ENCODE assay signal across 10 mouse cellular contexts in the genomic region with DNA sequence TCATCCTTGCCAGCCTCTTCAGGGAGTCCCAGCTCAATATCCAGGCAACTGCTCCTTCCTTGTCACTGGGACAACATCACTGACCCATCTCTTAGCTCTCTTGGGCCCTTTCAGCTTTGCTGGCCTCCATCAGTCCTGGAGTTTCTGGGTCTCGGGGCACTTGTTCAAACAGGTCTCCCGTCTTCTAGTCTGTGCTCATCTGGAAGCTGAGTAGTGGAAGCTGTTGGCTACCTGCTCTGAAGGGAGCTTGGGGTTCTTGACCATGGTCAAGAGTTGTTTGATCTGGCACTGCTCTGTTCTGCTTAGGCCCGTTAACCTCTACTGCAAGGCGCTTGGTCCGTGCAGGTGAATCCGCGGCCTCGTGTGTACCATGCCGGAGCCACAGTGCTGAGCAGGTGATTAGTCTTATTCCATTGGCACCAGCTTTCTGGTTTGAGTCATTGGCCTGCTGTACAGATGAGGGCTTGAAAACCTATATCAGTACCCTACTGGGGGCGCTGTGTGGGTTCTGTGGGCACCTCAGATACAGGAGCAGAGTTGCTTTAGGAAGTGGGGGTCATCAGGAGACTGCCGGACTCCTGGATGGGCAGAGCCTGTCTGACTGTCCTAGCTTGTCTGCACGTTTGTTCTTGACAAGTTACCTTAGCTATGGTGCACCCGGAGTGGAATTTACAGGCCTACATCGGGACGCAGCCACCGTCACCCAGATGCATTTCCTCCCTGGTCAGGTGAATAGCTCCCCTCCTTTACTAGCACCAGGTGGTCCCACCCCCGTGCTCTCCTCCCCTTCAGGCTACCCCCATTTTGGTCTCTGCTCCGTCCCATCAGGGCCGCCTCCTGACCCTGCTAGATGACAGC. TPM values are rescaled to one million over a fixed set of nuclear protein-coding genes. Genes with fewer than 3 reads are reported as not detected.
A peak's percentile ranks its signal among the peaks of the same experiment; 100 is the strongest.
DNase-seq lines count a peak whose midpoint lies in the region; ATAC-seq lines count a peak whose summit lies in the region.
"Had no signal": no experiment of that assay in that cellular context is flagged by ENCODE, and none has a peak within 500 bp of the region (broad histone marks: within the 10 kb centered on the region; RNA-seq: fewer than 3 reads in every experiment).

No protein-coding gene starts in this region.

- no peak for ATAC-seq in frontal cortex, adult (ENCODE audit: low TSS enrichment)
- no peak for ATAC-seq in inflammation-experienced regulatory T-cells, adult 6 months
- ATAC-seq in midbrain, embryonic 14.5 days (ENCODE audit: low FRiP score, low TSS enrichment) = no peak

- 94% methylated on average over 19 of the region's 19 CpGs for WGBS in midbrain, embryonic 14.5 days

- H3K4me2 ChIP-seq in midbrain, embryonic 14.5 days (ENCODE audit: low read length) = no peak overlapping the region
- H3K4me2 ChIP-seq: liver, embryonic 15.5 days; stomach, embryonic 15.5 days had no signal

- peaks cover 31% of the 10 kb centered on the region for H3K4me1 ChIP-seq in midbrain, embryonic 14.5 days (ENCODE audit: control insufficient read depth, insufficient read depth, low read length)

- no peak overlapping the region for H3K27ac ChIP-seq in midbrain, embryonic 14.5 days (replicated peaks; ENCODE audit: low read depth, low read length)
- H3K27ac ChIP-seq: liver, embryonic 15.5 days; stomach, embryonic 15.5 days had no signal

- no peaks in the 10 kb centered on the region for H3K27me3 ChIP-seq in midbrain, embryonic 14.5 days (ENCODE audit: control insufficient read depth, insufficient read depth, low read length)
- H3K27me3 ChIP-seq: liver, embryonic 15.5 days; stomach, embryonic 15.5 days had no signal

- no peak overlapping the region for H3K9ac ChIP-seq in midbrain, embryonic 14.5 days (replicated peaks; ENCODE audit: low read length)
- H3K9ac ChIP-seq: liver, embryonic 15.5 days; stomach, embryonic 15.5 days had no signal

- peaks cover 51% of the 10 kb centered on the region for H3K36me3 ChIP-seq in midbrain, embryonic 14.5 days (ENCODE audit: control insufficient read depth, insufficient read depth, low read length)

- peak; percentile 1 for DNase-seq in frontal cortex, adult 2 months (ENCODE audit: extremely low spot score in 1 of 2, low spot score in 1 of 2)
- DNase-seq in layer of hippocampus, adult 11-12 months (ENCODE audit: low spot score) = peak; percentile 9
- DNase-seq in layer of hippocampus, adult 9-10 months (ENCODE audit: low spot score) = no peak
- DNase-seq in urinary bladder, postnatal 25 days (ENCODE audit: low spot score) = peak; percentile 2
- no peak for DNase-seq in urinary bladder, adult 2 months (ENCODE audit: low spot score)
- no peak for DNase-seq in midbrain, embryonic 14.5 days

- no peak overlapping the region for H3K4me3 ChIP-seq in midbrain, embryonic 14.5 days (replicated peaks; ENCODE audit: low read depth, low read length)
- H3K4me3 ChIP-seq: liver, embryonic 15.5 days; stomach, embryonic 15.5 days had no signal

- H3K9me3 ChIP-seq in midbrain, embryonic 14.5 days (ENCODE audit: control insufficient read depth, low read length) = no peaks in the 10 kb centered on the region
- H3K9me3 ChIP-seq: liver, embryonic 15.5 days; stomach, embryonic 15.5 days had no signal

RNA-seq across cellular contexts. Expression of gene Llgl1, which starts 4.7 kb away (rescaled TPM):
- 56.5 and 56.9 TPM in 2 replicates for polyA plus RNA-seq in frontal cortex, adult 2 months (2012; rRNA removed)
- polyA plus RNA-seq in urinary bladder, adult 2 months (2012; rRNA removed) = 26.5 and 28.2 TPM in 2 replicates
- polyA plus RNA-seq in inflammation-experienced regulatory T-cells, adult 6 months (2017; shearing (Covaris generic)) = 10 to 100 TPM in 1 of 3 experiments, 1 to 10 TPM in 2; 6.6 to 10.3 (median 9.9) TPM
- 49.6 and 63.8 TPM in 2 replicates for polyA plus RNA-seq in midbrain, embryonic 14.5 days (2014; fragmentation: Nextera tagmentation; extraction: Ambion mirVana)

RNA-seq across cellular contexts. Expression of gene Flii, which starts 22.8 kb away (rescaled TPM):
- 116 and 131 TPM in 2 replicates for polyA plus RNA-seq in frontal cortex, adult 2 months (2012; rRNA removed)
- 175 and 179 TPM in 2 replicates for polyA plus RNA-seq in urinary bladder, adult 2 months (2012; rRNA removed)
- polyA plus RNA-seq in inflammation-experienced regulatory T-cells, adult 6 months (2017; shearing (Covaris generic)) = 10 to 100 TPM; 77.5 to 90.2 (median 77.9) TPM
- 51.5 and 63.8 TPM in 2 replicates for polyA plus RNA-seq in midbrain, embryonic 14.5 days (2014; fragmentation: Nextera tagmentation; extraction: Ambion mirVana)

RNA-seq across cellular contexts. Expression of gene Mief2, which starts 23.9 kb away (rescaled TPM):
- polyA plus RNA-seq in frontal cortex, adult 2 months (2012; rRNA removed) = 20.1 and 24.1 TPM in 2 replicates
- polyA plus RNA-seq in urinary bladder, adult 2 months (2012; rRNA removed) = 15.9 and 18.0 TPM in 2 replicates
- polyA plus RNA-seq in inflammation-experienced regulatory T-cells, adult 6 months (2017; shearing (Covaris generic)) = 10 to 100 TPM in 2 of 3 experiments, 1 to 10 TPM in 1; 8.7 to 11.4 (median 10.3) TPM
- 20.4 and 22.6 TPM in 2 replicates for polyA plus RNA-seq in midbrain, embryonic 14.5 days (2014; fragmentation: Nextera tagmentation; extraction: Ambion mirVana)

Comparison
In these comparisons a context has a peak if more than half of its experiments do, and no peak if none do; other contexts are left out.
1. DNase-seq: peak in frontal cortex, adult 2 months (2 of 2), layer of hippocampus, adult 11-12 months (single experiment) and urinary bladder, postnatal 25 days (single experiment); none in layer of hippocampus, adult 9-10 months (single experiment), urinary bladder, adult 2 months (single experiment) and midbrain, embryonic 14.5 days (single experiment).